Mouse (Mus musculus) MEL (cell line): ENCODE measurements at regions not wholly inside any gene's neighbourhood (a gene's known extent, or its start where the extent isn't known, plus 50 kb on each side); places are given as distances from the start of the nearest gene placed in this dataset.

Experiments
- DNase-seq: peaks from one replicate; pipeline ENCODE4 v3.0.0; 2011; ENCODE audit warnings: low read depth, low spot score
- H3K27ac ChIP-seq: 2 replicates; pipeline ENCODE4 v1.5.1; 2012; ENCODE audit warnings: low read depth, mild to moderate bottlenecking, control low read depth, low read length, moderate library complexity; ENCODE audit not compliant: control insufficient read depth
- H3K27me3 ChIP-seq, 2 experiments: fragments of 150-350 bp in 1 of 2; sonication (generic) in 1 of 2; 2 replicates each; pipeline ENCODE4 v1.6.1; 2012; ENCODE audit warnings: low read length in 2 of 2, mild to moderate bottlenecking in 2 of 2, improper control_type of control experiment in 1 of 2, moderate library complexity in 1 of 2; ENCODE audit not compliant: insufficient read depth in 2 of 2, control insufficient read depth in 1 of 2
- H3K36me3 ChIP-seq, 2 experiments: 2 replicates each; pipeline ENCODE4 v1.6.1; 2012 to 2014; ENCODE audit warnings: low read length in 2 of 2, improper control_type of control experiment in 1 of 2, inconsistent platforms in 1 of 2, mild to moderate bottlenecking in 1 of 2; ENCODE audit not compliant: insufficient read depth in 2 of 2, control insufficient read depth in 1 of 2
- H3K4me1 ChIP-seq, 2 experiments: fragments of 150-350 bp in 1 of 2; sonication (generic) in 1 of 2; 2 replicates each; pipeline ENCODE4 v1.6.1; 2012; ENCODE audit warnings: low read length in 2 of 2, improper control_type of control experiment in 1 of 2, mild to moderate bottlenecking in 1 of 2; ENCODE audit not compliant: insufficient read depth in 2 of 2, control insufficient read depth in 1 of 2
- H3K4me3 ChIP-seq, 2 experiments: fragments of 150-350 bp in 1 of 2; sonication (generic) in 1 of 2; 2 replicates each; pipeline ENCODE4 v1.5.1; 2012; ENCODE audit warnings: low read depth in 2 of 2, low read length in 2 of 2, mild to moderate bottlenecking in 2 of 2, moderate library complexity in 2 of 2, control low read depth in 1 of 2, improper control_type of control experiment in 1 of 2; ENCODE audit not compliant: control insufficient read depth in 1 of 2, insufficient read depth in 1 of 2
- H3K79me2 ChIP-seq: 2 replicates; pipeline ENCODE4 v1.6.1; 2012; ENCODE audit warnings: mild to moderate bottlenecking, low read length, moderate library complexity; ENCODE audit not compliant: control insufficient read depth, poor library complexity, insufficient read depth
- H3K9ac ChIP-seq: 2 replicates; pipeline ENCODE4 v1.6.1; 2012; ENCODE audit warnings: low read depth, mild to moderate bottlenecking, control low read depth, low read length, moderate library complexity; ENCODE audit not compliant: control insufficient read depth, poor library complexity, severe bottlenecking
- H3K9me3 ChIP-seq: fragments of 150-350 bp; sonication (generic); replicated peaks from 2 replicates; pipeline ENCODE4 v1.6.1; 2012; ENCODE audit warnings: mild to moderate bottlenecking, low read length, improper control_type of control experiment, moderate library complexity; ENCODE audit not compliant: insufficient read depth
- CHD1 ChIP-seq: IDR thresholded peaks from 2 replicates; pipeline ENCODE4 v1.6.1; 2012; ENCODE audit warnings: low read depth, mild to moderate bottlenecking, inconsistent platforms, low read length, improper control_type of control experiment
- CHD2 ChIP-seq: IDR thresholded peaks from 2 replicates; pipeline ENCODE4 v1.6.1; 2011; ENCODE audit warnings: low read length, improper control_type of control experiment
- CTCF ChIP-seq, 3 experiments: IDR thresholded peaks in 2 of 3; conservative IDR thresholded peaks in 1 of 3; 2 replicates each; pipeline ENCODE4 v1.5.1; 2011 to 2012; ENCODE audit warnings: low read length in 3 of 3, low read depth in 2 of 3, mild to moderate bottlenecking in 2 of 3, improper control_type of control experiment in 1 of 3, inconsistent platforms in 1 of 3, mixed read lengths in 1 of 3, moderate library complexity in 1 of 3; ENCODE audit not compliant: control insufficient read depth in 1 of 3, insufficient read depth in 1 of 3, poor library complexity in 1 of 3, severe bottlenecking in 1 of 3
- ELF1 ChIP-seq: IDR thresholded peaks from 2 replicates; pipeline ENCODE4 v1.6.1; 2014; ENCODE audit warnings: low read depth, mild to moderate bottlenecking, inconsistent platforms, low read length, improper control_type of control experiment, moderate library complexity
- GABPA ChIP-seq: IDR thresholded peaks from 2 replicates; pipeline ENCODE4 v1.6.1; 2012; ENCODE audit warnings: low read depth, mild to moderate bottlenecking, inconsistent platforms, low read length, improper control_type of control experiment, moderate library complexity
- GATA1 ChIP-seq: IDR thresholded peaks from 2 replicates; pipeline ENCODE4 v1.6.1; 2011; ENCODE audit warnings: low read depth, low read length, improper control_type of control experiment
- JUND ChIP-seq: IDR thresholded peaks from 2 replicates; pipeline ENCODE4 v1.6.1; 2011; ENCODE audit warnings: low read depth, mild to moderate bottlenecking, improper control_type of control experiment, low read length
- KAT2A ChIP-seq: conservative IDR thresholded peaks from 2 replicates; pipeline ENCODE4 v1.6.1; 2012; ENCODE audit warnings: low read depth, low read length, improper control_type of control experiment, inconsistent platforms
- MAX ChIP-seq: IDR thresholded peaks from 2 replicates; pipeline ENCODE4 v1.6.1; 2011; ENCODE audit warnings: low read length, improper control_type of control experiment
- MAZ ChIP-seq: IDR thresholded peaks from 2 replicates; pipeline ENCODE4 v1.6.1; 2012; ENCODE audit warnings: low read depth, mild to moderate bottlenecking, inconsistent platforms, low read length, improper control_type of control experiment
- MEF2A ChIP-seq: IDR thresholded peaks from 2 replicates; pipeline ENCODE4 v1.6.1; 2014; ENCODE audit warnings: low read depth, mild to moderate bottlenecking, inconsistent platforms, low read length, improper control_type of control experiment; ENCODE audit not compliant: poor library complexity, insufficient replicate concordance, severe bottlenecking; ENCODE audit errors: extremely low read depth
- MXI1 ChIP-seq: IDR thresholded peaks from 2 replicates; pipeline ENCODE4 v1.6.1; 2011; ENCODE audit warnings: mild to moderate bottlenecking, low read depth, low read length, improper control_type of control experiment
- NELFE ChIP-seq: IDR thresholded peaks from 2 replicates; pipeline ENCODE4 v1.6.1; 2011; ENCODE audit warnings: low read depth, low read length, improper control_type of control experiment
- POLR2A ChIP-seq, 2 experiments: IDR thresholded peaks; 2 replicates each; pipeline ENCODE4 v1.6.1; 2011 to 2012; ENCODE audit warnings: low read length in 2 of 2, mild to moderate bottlenecking in 2 of 2, control low read depth in 1 of 2, improper control_type of control experiment in 1 of 2, low read depth in 1 of 2, moderate library complexity in 1 of 2; ENCODE audit not compliant: control insufficient read depth in 1 of 2, insufficient read depth in 1 of 2, poor library complexity in 1 of 2
- POLR2AphosphoS2 ChIP-seq: IDR thresholded peaks from 2 replicates; pipeline ENCODE4 v1.6.1; 2011; ENCODE audit warnings: low read length, improper control_type of control experiment
- RCOR1 ChIP-seq: IDR thresholded peaks from 2 replicates; pipeline ENCODE4 v1.6.1; 2012; ENCODE audit warnings: low read depth, mild to moderate bottlenecking, inconsistent platforms, low read length, improper control_type of control experiment
- TCF12 ChIP-seq: IDR thresholded peaks from 2 replicates; pipeline ENCODE4 v1.6.1; 2014; ENCODE audit warnings: low read depth, mild to moderate bottlenecking, inconsistent platforms, low read length, improper control_type of control experiment, moderate library complexity
- USF1 ChIP-seq: IDR thresholded peaks from 2 replicates; pipeline ENCODE4 v1.6.1; 2014; ENCODE audit warnings: low read depth, mild to moderate bottlenecking, inconsistent platforms, low read length, improper control_type of control experiment, moderate library complexity
- ZKSCAN1 ChIP-seq: IDR thresholded peaks from 2 replicates; pipeline ENCODE4 v1.6.1; 2012; ENCODE audit warnings: low read depth, mild to moderate bottlenecking, inconsistent platforms, low read length, improper control_type of control experiment, moderate library complexity
- ZMIZ1 ChIP-seq: IDR thresholded peaks from 2 replicates; pipeline ENCODE4 v1.6.1; 2012; ENCODE audit warnings: low read depth, mild to moderate bottlenecking, inconsistent platforms, low read length, improper control_type of control experiment, moderate library complexity
- ZNF384 ChIP-seq: IDR thresholded peaks from 2 replicates; pipeline ENCODE4 v1.6.1; 2012; ENCODE audit warnings: low read depth, mild to moderate bottlenecking, inconsistent platforms, low read length, improper control_type of control experiment

DNA sequence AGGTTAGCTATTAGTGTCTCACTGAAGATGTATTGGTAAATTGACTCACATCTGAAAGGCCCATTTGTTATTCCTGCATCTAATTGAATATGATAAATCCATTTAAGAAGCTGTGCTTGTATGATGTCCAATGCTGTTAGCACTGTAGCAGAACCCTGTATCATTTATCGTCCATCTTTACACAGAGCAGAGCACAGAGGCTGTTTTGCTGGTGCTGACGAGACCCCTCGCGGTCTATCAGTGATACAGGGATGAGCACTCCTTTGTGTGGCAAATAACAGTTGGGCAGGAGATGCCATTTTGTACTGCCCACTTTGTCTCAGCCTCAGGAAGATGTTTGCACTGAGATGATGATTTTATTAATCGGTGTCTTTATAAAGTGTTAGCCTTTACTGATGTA, 528.9 kb downstream of the Dnah5 start:
- Histone ChIP-seq H3K4me1 (no peaks in the 10 kb centered on the region), H3K27ac (no peak overlapping the region), H3K9me3 (no peaks in the 10 kb centered on the region), H3K27me3 (no peaks in the 10 kb centered on the region), H3K4me3 (no peak overlapping the region), H3K79me2 (no peaks in the 10 kb centered on the region), H3K36me3 (no peaks in the 10 kb centered on the region), H3K9ac (no peak overlapping the region)
- no peak for DNase-seq
- no peak for TF ChIP-seq CTCF (IDR thresholded peaks at IDR 0.05 in 2 of 3, conservative IDR thresholded peaks at IDR 0.05 in 1 of 3; ENCODE audit: control insufficient read depth in 1 of 3, insufficient read depth in 1 of 3, low read depth in 2 of 3, low read length in 3 of 3, poor library complexity in 1 of 3, severe bottlenecking in 1 of 3)
- TF ChIP-seq GATA1: no peak
- TF ChIP-seq JUND: no peak
- TF ChIP-seq CHD2: no peak
- no peak for TF ChIP-seq GABPA
- no peak for TF ChIP-seq POLR2AphosphoS2
- TF ChIP-seq KAT2A: no peak
- TF ChIP-seq MAX: no peak
- no peak for TF ChIP-seq USF1
- TF ChIP-seq NELFE: no peak
- TF ChIP-seq ZMIZ1: no peak
- no peak for TF ChIP-seq MEF2A

GRCm38 (mm10) chr15:28740591-28740990, 537.0 kb downstream of the Dnah5 start:
- no peak for DNase-seq
- Histone ChIP-seq H3K79me2 (no peaks in the 10 kb centered on the region), H3K4me1 (no peaks in the 10 kb centered on the region; a peak in 1 of 4 replicates), H3K36me3 (peaks cover 0 to 5% of the 10 kb centered on the region in 2 experiments; a peak in 2 of 4 replicates), H3K27ac (no peak overlapping the region), H3K4me3 (no peak overlapping the region), H3K9me3 (no peaks in the 10 kb centered on the region), H3K9ac (no peak overlapping the region), H3K27me3 (no peaks in the 10 kb centered on the region)
- TF ChIP-seq TCF12 (no peak), CTCF (IDR thresholded peaks at IDR 0.05 in 2 of 3, conservative IDR thresholded peaks at IDR 0.05 in 1 of 3; ENCODE audit: control insufficient read depth in 1 of 3, insufficient read depth in 1 of 3, low read depth in 2 of 3, low read length in 3 of 3, poor library complexity in 1 of 3, severe bottlenecking in 1 of 3) (no peak), MAZ (no peak), KAT2A (no peak), ELF1 (no peak), CHD2 (no peak), MAX (no peak), POLR2AphosphoS2 (no peak), ZNF384 (no peak), MXI1 (no peak), CHD1 (no peak), RCOR1 (no peak), POLR2A (IDR thresholded peaks at IDR 0.05; ENCODE audit: control insufficient read depth in 1 of 2, insufficient read depth in 1 of 2, low read depth in 1 of 2, low read length in 2 of 2, poor library complexity in 1 of 2) (no peak), ZKSCAN1 (no peak), GATA1 (no peak)
